Mouse (Mus musculus): ENCODE data around the gene Plbd2. TPM values are rescaled to one million over a fixed set of nuclear protein-coding genes. Genes with fewer than 3 reads are reported as not detected.

The Plbd2 gene
- total RNA-seq (2021) = 10 to 100 TPM; 61.5 to 70.3 TPM

GRCm38 (mm10) chr5:120503144-120503795 lies at the start of gene Plbd2:
Gene Plbd2 (minus strand): TSS chr5:120503625.
- peak; percentile 69 to 71 for DNase-seq (ENCODE audit: extremely low spot score in 1 of 2, low spot score in 1 of 2)

- DNase-seq (ENCODE audit: extremely low spot score in 1 of 2, low spot score in 1 of 2) = no peak
Observed at GRCm38 (mm10) chr5:120550673-120551072, 47.2 kb upstream of the Plbd2 start.

- no peak for DNase-seq (ENCODE audit: extremely low spot score in 1 of 2, low spot score in 1 of 2)
Observed at GRCm38 (mm10) chr5:120550137-120550536, 46.7 kb upstream of the Plbd2 start.

- DNase-seq (ENCODE audit: extremely low spot score in 1 of 2, low spot score in 1 of 2) = no peak
Observed at GRCm38 (mm10) chr5:120548236-120548850, 44.9 kb upstream of the Plbd2 start.

- no peak for DNase-seq (ENCODE audit: extremely low spot score in 1 of 2, low spot score in 1 of 2)
Observed at GRCm38 (mm10) chr5:120536632-120537031, 33.2 kb upstream of the Plbd2 start.

GRCm38 (mm10) chr5:120536046-120536445 lies 32.6 kb upstream of the Plbd2 start:
- no peak for DNase-seq (ENCODE audit: extremely low spot score in 1 of 2, low spot score in 1 of 2)

GRCm38 (mm10) chr5:120534686-120535075 lies 31.3 kb upstream of the Plbd2 start:
- no peak for DNase-seq (ENCODE audit: extremely low spot score in 1 of 2, low spot score in 1 of 2)

GRCm38 (mm10) chr5:120534071-120534685 lies 30.8 kb upstream of the Plbd2 start:
- no peak for DNase-seq (ENCODE audit: extremely low spot score in 1 of 2, low spot score in 1 of 2)

- DNase-seq (ENCODE audit: extremely low spot score in 1 of 2, low spot score in 1 of 2) = no peak
Observed at GRCm38 (mm10) chr5:120531631-120532030, 28.2 kb upstream of the Plbd2 start.

- no peak for DNase-seq (ENCODE audit: extremely low spot score in 1 of 2, low spot score in 1 of 2)
Observed at GRCm38 (mm10) chr5:120527296-120527964, 24.0 kb upstream of the Plbd2 start.

GRCm38 (mm10) chr5:120526311-120526710 lies 22.9 kb upstream of the Plbd2 start:
- DNase-seq (ENCODE audit: extremely low spot score in 1 of 2, low spot score in 1 of 2) = no peak

- DNase-seq (ENCODE audit: extremely low spot score in 1 of 2, low spot score in 1 of 2) = no peak
Observed at GRCm38 (mm10) chr5:120525737-120526136, 22.3 kb upstream of the Plbd2 start.

- no peak for DNase-seq (ENCODE audit: extremely low spot score in 1 of 2, low spot score in 1 of 2)
Observed at GRCm38 (mm10) chr5:120524736-120525135, 21.3 kb upstream of the Plbd2 start.

- DNase-seq (ENCODE audit: extremely low spot score in 1 of 2, low spot score in 1 of 2) = peak in 1 of 2 experiments; percentile 40
Observed at GRCm38 (mm10) chr5:120522649-120523048, 19.2 kb upstream of the Plbd2 start.

- no peak for DNase-seq (ENCODE audit: extremely low spot score in 1 of 2, low spot score in 1 of 2)
Observed at GRCm38 (mm10) chr5:120517552-120517951, 14.1 kb upstream of the Plbd2 start.

GRCm38 (mm10) chr5:120516221-120516984 lies 13.0 kb upstream of the Plbd2 start:
- DNase-seq (ENCODE audit: extremely low spot score in 1 of 2, low spot score in 1 of 2) = no peak

- no peak for DNase-seq (ENCODE audit: extremely low spot score in 1 of 2, low spot score in 1 of 2)
Observed at GRCm38 (mm10) chr5:120515451-120515850, 12.0 kb upstream of the Plbd2 start.

- DNase-seq (ENCODE audit: extremely low spot score in 1 of 2, low spot score in 1 of 2) = no peak
Observed at GRCm38 (mm10) chr5:120514754-120515153, 11.3 kb upstream of the Plbd2 start.

GRCm38 (mm10) chr5:120514031-120514677 lies 10.7 kb upstream of the Plbd2 start:
- DNase-seq (ENCODE audit: extremely low spot score in 1 of 2, low spot score in 1 of 2) = no peak
